Mouse (Mus musculus): ENCODE measurements around the gene Cog1. TPM values are rescaled to one million over a fixed set of nuclear protein-coding genes. Genes with fewer than 3 reads are reported as not detected.

The Cog1 gene
- 10 to 100 TPM; 25.5 to 26.0 TPM for total RNA-seq (2021)
- long read RNA-seq, experiment 1, transcript Cog1-201 (14 exons, 3,935 nt): major isoform, 32 of 60 reads
- long read RNA-seq, experiment 1, partial matches to known transcripts: 12 of 60 reads
- long read RNA-seq, experiment 1, other reads (novel, unspliced or antisense): 16 of 60 reads
- long read RNA-seq, experiment 2, transcript Cog1-201 (14 exons, 3,935 nt): major isoform, 40 of 59 reads
- long read RNA-seq, experiment 2, partial matches to known transcripts: 7 of 59 reads
- long read RNA-seq, experiment 2, other reads (novel, unspliced or antisense): 12 of 59 reads

GRCm38 (mm10) chr11:113648690-113649352 lies at the start of gene Cog1:
TSS of gene Cog1 (plus strand) at chr11:113649169.
- no peak for DNase-seq

DNA sequence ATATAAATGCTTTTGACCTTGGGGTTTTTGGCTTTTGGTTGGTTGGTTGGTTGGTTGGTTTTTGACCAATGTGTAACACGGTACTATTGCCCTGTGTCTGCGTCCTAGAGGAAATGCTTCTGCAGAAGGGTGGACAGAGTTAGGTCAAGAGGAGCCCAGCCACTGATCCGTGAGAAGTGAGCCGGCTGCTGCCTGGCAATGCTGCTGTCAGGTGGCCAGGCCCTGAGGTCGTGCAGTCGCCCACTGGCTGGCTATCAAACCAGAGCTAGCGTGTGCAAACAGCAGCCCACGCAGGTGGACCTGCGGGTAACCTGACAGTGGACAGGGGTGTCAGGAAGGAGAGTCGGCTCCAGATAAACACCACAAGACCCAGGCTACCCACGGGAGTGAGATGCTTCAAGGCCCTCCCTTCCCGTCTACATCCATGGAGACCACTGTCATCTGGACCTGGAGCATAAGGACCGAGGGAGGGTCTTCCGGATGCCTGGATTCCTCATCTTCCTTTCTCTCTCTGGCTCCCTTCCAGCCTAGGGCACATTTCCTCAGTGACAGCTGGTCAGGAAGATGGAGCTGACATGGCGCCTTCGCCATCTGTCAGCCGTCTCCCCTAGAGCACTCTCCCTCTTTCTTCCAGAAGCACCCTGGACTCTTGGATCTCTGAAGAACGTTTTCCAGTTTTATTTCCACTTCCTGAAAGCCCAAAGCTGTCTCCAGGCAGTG lies 48.3 kb upstream of the Cog1 start:
- DNase-seq: no peak

GRCm38 (mm10) chr11:113601616-113602343 lies 47.2 kb upstream of the Cog1 start:
- DNase-seq: no peak

GRCm38 (mm10) chr11:113607556-113607955 lies 41.4 kb upstream of the Cog1 start:
- DNase-seq: no peak

DNA sequence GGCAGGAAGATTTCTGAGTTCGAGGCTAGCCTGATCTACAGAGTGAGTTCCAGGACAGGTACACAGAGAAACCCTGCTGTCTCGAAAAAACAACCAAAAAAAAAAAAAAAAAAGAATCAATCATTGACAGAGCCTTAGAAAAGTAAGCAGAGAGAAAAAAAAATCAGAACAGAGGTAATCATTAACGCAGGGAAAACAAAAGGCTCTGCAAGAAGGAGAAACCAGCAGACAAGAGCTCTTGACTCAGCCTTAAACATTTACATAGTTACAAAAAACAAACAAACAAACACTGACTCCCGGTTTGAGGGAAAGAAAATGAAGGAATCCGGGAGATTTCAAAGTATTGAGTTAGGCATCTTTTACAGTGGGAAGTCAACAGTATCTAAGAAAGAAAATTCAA lies 39.4 kb upstream of the Cog1 start:
- DNase-seq: no peak

- DNase-seq: peak; percentile 26
Measured at GRCm38 (mm10) chr11:113610266-113610665, 38.7 kb upstream of the Cog1 start.

GRCm38 (mm10) chr11:113611112-113611646 lies 37.8 kb upstream of the Cog1 start:
- DNase-seq: peak; percentile 19

- peak; percentile 73 for DNase-seq
Measured at GRCm38 (mm10) chr11:113611664-113612611, 37.0 kb upstream of the Cog1 start.

GRCm38 (mm10) chr11:113614476-113614875 lies 34.5 kb upstream of the Cog1 start:
- DNase-seq: no peak

GRCm38 (mm10) chr11:113617132-113617911 lies 31.6 kb upstream of the Cog1 start:
- peak; percentile 83 for DNase-seq

GRCm38 (mm10) chr11:113618303-113618671 lies 30.7 kb upstream of the Cog1 start:
- DNase-seq: no peak

- peak; percentile 86 for DNase-seq
Measured at GRCm38 (mm10) chr11:113618672-113619419, 30.1 kb upstream of the Cog1 start, which contains the start of gene Sstr2. TSS of gene Sstr2 (plus strand) at chr11:113619342.

DNA sequence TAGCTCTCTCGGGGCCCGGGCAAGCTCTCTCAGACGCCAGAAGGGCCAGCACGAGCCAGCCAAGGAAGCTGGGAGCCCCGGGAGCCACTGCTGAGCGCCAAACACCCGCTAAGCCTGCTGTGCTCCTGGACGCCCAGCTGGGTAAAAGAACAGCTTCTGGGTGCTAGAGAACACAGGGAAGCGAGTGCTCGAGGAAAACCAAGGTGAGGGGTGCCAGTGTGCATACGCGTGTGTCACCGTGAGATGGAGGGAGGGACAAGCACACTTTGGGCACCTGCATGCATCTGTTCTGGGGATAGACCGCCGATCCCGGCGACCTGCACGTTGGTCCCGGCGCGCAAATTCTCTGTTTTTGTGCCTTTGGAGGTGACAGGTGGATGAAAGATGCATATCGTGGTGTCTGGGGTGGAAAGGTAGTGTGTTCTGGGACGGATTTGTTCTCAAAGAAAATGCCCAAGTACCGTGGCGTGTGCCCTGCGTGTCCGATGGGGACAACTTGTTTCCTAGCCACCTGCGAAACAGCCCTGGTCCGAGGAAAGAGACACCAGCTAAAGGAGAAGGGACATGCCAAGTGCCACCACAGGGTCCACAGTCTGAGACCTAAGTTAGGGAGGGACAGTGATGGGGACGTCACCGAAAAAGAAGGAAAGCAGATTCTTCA lies 29.4 kb upstream of the Cog1 start:
- no peak for DNase-seq

- DNase-seq: no peak
Measured at GRCm38 (mm10) chr11:113621001-113621400, 28.0 kb upstream of the Cog1 start.

- no peak for DNase-seq
Measured at GRCm38 (mm10) chr11:113622028-113622427, 26.9 kb upstream of the Cog1 start.

DNA sequence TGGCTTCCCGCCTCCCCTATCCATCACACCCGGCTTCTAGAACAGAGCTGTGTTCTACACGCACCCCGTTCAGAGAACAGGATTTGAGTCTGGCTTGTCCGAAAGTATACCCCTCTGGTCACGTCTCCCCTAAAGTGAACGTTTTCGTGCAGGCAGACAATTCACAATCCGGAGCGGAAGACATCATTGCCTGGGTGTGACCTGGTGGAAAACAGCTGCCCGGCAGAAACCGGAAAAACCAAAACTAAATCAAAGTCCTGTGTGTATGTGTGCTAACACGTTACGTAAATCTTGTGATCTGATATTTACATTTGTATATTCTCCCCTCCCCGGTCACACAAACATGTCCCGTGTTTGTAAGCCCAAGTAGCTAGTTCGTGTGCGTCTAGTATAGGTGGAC lies 23.5 kb upstream of the Cog1 start:
- no peak for DNase-seq

GRCm38 (mm10) chr11:113627785-113628184 lies 21.2 kb upstream of the Cog1 start:
- peak; percentile 32 for DNase-seq

GRCm38 (mm10) chr11:113630642-113631041 lies 18.3 kb upstream of the Cog1 start:
- DNase-seq: no peak

GRCm38 (mm10) chr11:113631302-113631701 lies 17.7 kb upstream of the Cog1 start:
- no peak for DNase-seq

Data from adrenal gland, postnatal 10 days (tissue).